Mouse (Mus musculus): ENCODE results near the gene Tmem116. TPM values are rescaled to one million over a fixed set of nuclear protein-coding genes. Genes with fewer than 3 reads are reported as not detected.
A peak's percentile ranks its signal among the peaks of the same experiment; 100 is the strongest.

Tmem116 gene
- polyA plus RNA-seq, 2 experiments: 0.46 to 0.57 TPM

GRCm38 (mm10) chr5:121452026-121452869, 555 bp downstream of the Tmem116 start, which contains the start of gene Erp29:
Erp29 (minus strand) TSS chr5:121452506.
- under 1% methylated on average over 95 of the region's 97 CpGs for WGBS (ENCODE audit: insufficient replicate concordance)
- peaks cover 22% of the 10 kb centered on the region for H3K36me3 ChIP-seq (replicated peaks; ENCODE audit: control insufficient read depth, insufficient read depth, low read depth)
- H3K4me1 ChIP-seq (replicated peaks; ENCODE audit: control insufficient read depth in 2 of 2, insufficient read depth in 2 of 2, low read length in 1 of 2): peaks cover 8 to 15% of the 10 kb centered on the region in 2 experiments
- H3K27ac ChIP-seq: peak within 1 kb of the TSS; percentile 87
- peak; percentile 85 to 89 (median 88) for DNase-seq (ENCODE audit: low read depth in 3 of 3, low spot score in 3 of 3)
- no peaks in the 10 kb centered on the region for H3K27me3 ChIP-seq (ENCODE audit: control insufficient read depth, insufficient read depth, low read length)
- H3K9ac ChIP-seq (replicated peaks): peak within 1 kb of the TSS; percentile 91
- peak; percentile 95 for ATAC-seq (ENCODE audit: insufficient read depth)
- peak within 1 kb of the TSS; percentile 88 for H3K4me2 ChIP-seq (ENCODE audit: low read depth)
- H3K9me3 ChIP-seq (ENCODE audit: control insufficient read depth, low read length): no peaks in the 10 kb centered on the region
- H3K4me3 ChIP-seq (ENCODE audit: insufficient read depth in 1 of 2, low read depth in 2 of 2, low read length in 2 of 2): peak within 1 kb of the TSS; percentile 73 to 91
- peak; percentile 53 for TF ChIP-seq CTCF (IDR thresholded peaks at IDR 0.05; ENCODE audit: low read depth)
- peak; percentile 43; the same call in 1 of the 2 replicates for TF ChIP-seq EP300 (IDR thresholded peaks at IDR 0.05; ENCODE audit: low read depth)

- ATAC-seq (ENCODE audit: insufficient read depth): peak; percentile 4
Measured at GRCm38 (mm10) chr5:121452906-121453305, 1.2 kb downstream of the Tmem116 start.

DNA sequence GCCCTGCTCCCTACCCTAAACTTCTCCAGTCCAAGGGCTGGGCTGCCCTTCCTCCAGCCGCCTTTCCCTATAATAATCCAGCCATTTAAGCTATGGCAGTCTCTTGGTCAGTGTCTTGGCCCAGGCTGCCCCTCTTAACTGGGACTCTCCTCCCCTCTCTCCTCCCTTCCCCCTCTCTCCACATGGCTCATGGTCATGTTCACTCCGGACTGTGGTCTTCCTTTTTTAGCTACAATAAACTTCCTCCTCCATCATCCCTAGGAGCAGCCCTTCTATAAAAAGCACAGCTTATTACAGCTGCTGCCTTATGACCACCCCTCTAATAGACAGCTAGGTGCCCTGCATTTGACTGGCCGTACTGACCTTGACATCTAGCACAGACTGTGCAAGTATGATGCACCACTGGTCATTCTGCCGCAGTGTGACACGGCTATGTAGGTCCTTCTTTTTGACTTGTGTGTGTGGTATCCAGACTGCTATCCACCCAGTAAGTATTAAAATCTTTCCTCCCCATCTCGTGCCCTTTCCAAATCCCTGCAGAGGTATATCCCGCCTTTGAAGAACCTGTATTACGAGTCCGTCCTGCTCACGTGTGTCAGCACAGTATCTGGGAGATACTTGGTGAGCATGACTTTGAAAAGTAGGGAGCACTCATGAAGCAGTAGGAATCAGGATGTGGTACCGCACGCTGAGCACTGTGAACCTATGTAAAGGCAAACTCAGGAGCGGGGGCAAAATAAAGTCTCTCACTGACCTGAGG, 2.2 kb downstream of the Tmem116 start:
- ATAC-seq (ENCODE audit: insufficient read depth): no peak
- H3K9ac ChIP-seq (replicated peaks): no peak overlapping the region
- no peaks in the 10 kb centered on the region for H3K27me3 ChIP-seq (ENCODE audit: control insufficient read depth, insufficient read depth, low read length)
- H3K4me3 ChIP-seq (ENCODE audit: insufficient read depth in 1 of 2, low read depth in 2 of 2, low read length in 2 of 2): no peak overlapping the region
- TF ChIP-seq EP300 (IDR thresholded peaks at IDR 0.05; ENCODE audit: low read depth): no peak
- no peak for TF ChIP-seq CTCF (IDR thresholded peaks at IDR 0.05; ENCODE audit: low read depth)
- peaks cover 8 to 15% of the 10 kb centered on the region in 2 experiments for H3K4me1 ChIP-seq (replicated peaks; ENCODE audit: control insufficient read depth in 2 of 2, insufficient read depth in 2 of 2, low read length in 1 of 2)
- peaks cover 7% of the 10 kb centered on the region; the same call in 1 of the 2 replicates for H3K36me3 ChIP-seq (replicated peaks; ENCODE audit: control insufficient read depth, insufficient read depth, low read depth)
- 85% methylated on average over 13 of the region's 13 CpGs for WGBS (ENCODE audit: insufficient replicate concordance)
- H3K9me3 ChIP-seq (ENCODE audit: control insufficient read depth, low read length): no peaks in the 10 kb centered on the region
- no peak overlapping the region; the same call in 1 of the 2 replicates for H3K27ac ChIP-seq
- DNase-seq (ENCODE audit: low read depth in 3 of 3, low spot score in 3 of 3): no peak
- H3K4me2 ChIP-seq (ENCODE audit: low read depth): peak overlapping the region; percentile 86

More at GRCm38 (mm10) chr5:121452906-121453305, 1.2 kb downstream of the Tmem116 start:
- WGBS (ENCODE audit: insufficient replicate concordance): 5% methylated on average over 9 of the region's 9 CpGs
- DNase-seq (ENCODE audit: low read depth in 3 of 3, low spot score in 3 of 3): no peak
- peak overlapping the region; percentile 90 for H3K9ac ChIP-seq (replicated peaks)
- H3K27me3 ChIP-seq (ENCODE audit: control insufficient read depth, insufficient read depth, low read length): no peaks in the 10 kb centered on the region
- H3K4me3 ChIP-seq (ENCODE audit: insufficient read depth in 1 of 2, low read depth in 2 of 2, low read length in 2 of 2): peak overlapping the region; percentile 73 to 91
- peaks cover 15% of the 10 kb centered on the region for H3K36me3 ChIP-seq (replicated peaks; ENCODE audit: control insufficient read depth, insufficient read depth, low read depth)
- no peak for TF ChIP-seq EP300 (IDR thresholded peaks at IDR 0.05; ENCODE audit: low read depth)
- no peak for TF ChIP-seq CTCF (IDR thresholded peaks at IDR 0.05; ENCODE audit: low read depth)
- no peaks in the 10 kb centered on the region for H3K9me3 ChIP-seq (ENCODE audit: control insufficient read depth, low read length)
- H3K27ac ChIP-seq: peak overlapping the region; percentile 74
- H3K4me1 ChIP-seq (replicated peaks; ENCODE audit: control insufficient read depth in 2 of 2, insufficient read depth in 2 of 2, low read length in 1 of 2): peaks cover 8 to 15% of the 10 kb centered on the region in 2 experiments
- peak overlapping the region; percentile 86 for H3K4me2 ChIP-seq (ENCODE audit: low read depth)

GRCm38 (mm10) chr5:121454503-121454782, 2.8 kb downstream of the Tmem116 start:
- Histone ChIP-seq H3K27me3 (ENCODE audit: control insufficient read depth, insufficient read depth, low read length) (no peaks in the 10 kb centered on the region), H3K36me3 (replicated peaks; ENCODE audit: control insufficient read depth, insufficient read depth, low read depth) (peaks cover 4% of the 10 kb centered on the region; the same call in 1 of the 2 replicates), H3K4me3 (ENCODE audit: insufficient read depth in 1 of 2, low read depth in 2 of 2, low read length in 2 of 2) (no peak overlapping the region), H3K9me3 (ENCODE audit: control insufficient read depth, low read length) (no peaks in the 10 kb centered on the region), H3K4me2 (ENCODE audit: low read depth) (no peak overlapping the region), H3K9ac (replicated peaks) (no peak overlapping the region), H3K27ac (no peak overlapping the region), H3K4me1 (replicated peaks; ENCODE audit: control insufficient read depth in 2 of 2, insufficient read depth in 2 of 2, low read length in 1 of 2) (peaks cover 8 to 15% of the 10 kb centered on the region in 2 experiments)
- DNase-seq (ENCODE audit: low read depth in 3 of 3, low spot score in 3 of 3) (no peak), ATAC-seq (ENCODE audit: insufficient read depth) (no peak)
- WGBS (ENCODE audit: insufficient replicate concordance): 77% methylated on average over 3 of the region's 3 CpGs
- TF ChIP-seq CTCF (IDR thresholded peaks at IDR 0.05; ENCODE audit: low read depth) (no peak), EP300 (IDR thresholded peaks at IDR 0.05; ENCODE audit: low read depth) (no peak)
